Mouse (Mus musculus): ENCODE measurements around the gene B4galt4. TPM values are rescaled to one million over a fixed set of nuclear protein-coding genes. Genes with fewer than 3 reads are reported as not detected.

The B4galt4 gene
- polyA plus RNA-seq (2016; fragmentation: Nextera tagmentation; extraction: Ambion mirVana) = 4.7 and 5.7 TPM in 2 replicates

DNA sequence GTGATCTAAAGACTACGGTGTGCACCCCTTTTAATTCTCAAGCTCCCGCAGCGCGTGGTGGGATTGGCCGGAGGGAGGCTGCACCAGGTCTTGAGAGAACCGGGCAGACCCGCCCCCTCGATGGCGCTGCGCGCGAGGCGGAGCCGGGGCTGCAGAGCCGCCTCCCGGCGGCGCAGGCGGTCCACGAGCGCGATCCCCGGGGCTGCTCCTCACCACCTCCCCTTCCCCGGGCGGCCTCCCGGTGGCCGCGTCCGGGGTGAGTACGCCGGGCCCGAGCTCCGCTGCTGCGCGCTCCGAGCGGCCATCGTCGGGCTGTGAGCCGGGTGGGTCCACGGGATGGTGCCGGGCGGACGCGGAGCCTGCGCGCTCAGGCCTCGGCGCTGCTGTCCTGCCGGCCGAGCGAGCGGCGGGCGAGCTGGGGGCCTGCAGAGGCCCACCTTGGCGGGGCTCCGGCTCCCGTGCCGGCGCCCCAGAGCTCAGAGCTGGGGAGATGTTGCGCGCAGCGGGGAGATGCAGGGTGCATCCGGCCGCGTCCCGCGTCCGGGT, at the start of gene B4galt4:
Gene B4galt4 (plus strand): TSS at position 152 of the 546 bp plus-strand sequence.
- ATAC-seq = peak; percentile 71
- under 1% methylated on average over 60 of the region's 69 CpGs for WGBS (ENCODE audit: insufficient replicate concordance)

DNA sequence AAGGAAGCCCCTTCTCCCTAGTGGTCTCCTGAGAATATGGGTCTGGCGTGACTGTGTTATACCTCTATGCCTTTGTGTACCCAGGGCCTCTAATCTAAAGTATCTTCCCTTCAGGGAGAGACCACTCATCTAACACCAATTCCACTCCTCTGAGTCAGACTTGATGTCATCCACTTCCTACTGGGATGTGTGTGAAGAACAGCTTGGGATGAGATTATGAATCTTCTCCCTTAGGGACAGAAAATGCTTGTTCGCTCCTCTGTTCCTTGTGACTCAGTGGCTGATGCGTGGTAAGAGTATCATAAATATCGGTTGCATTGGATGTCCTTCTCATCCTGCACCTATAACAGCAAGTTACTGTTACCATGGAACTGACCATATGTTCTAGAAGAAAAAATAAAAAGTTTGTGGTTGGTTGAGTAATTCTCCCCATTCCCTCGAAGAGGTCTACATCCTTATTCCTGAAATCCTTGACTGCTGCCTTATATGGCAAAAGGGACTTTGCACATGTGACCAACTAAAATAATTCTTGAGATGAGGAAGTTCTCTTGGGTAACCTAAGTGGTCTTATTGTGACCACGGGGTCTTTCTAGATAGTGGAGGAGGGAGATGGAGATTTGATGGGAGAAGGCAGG, 47.0 kb upstream of the B4galt4 start:
- Histone ChIP-seq H3K27ac (no peak overlapping the region), H3K4me2 (no peak overlapping the region), H3K4me1 (no peaks in the 10 kb centered on the region), H3K27me3 (replicated peaks) (no peaks in the 10 kb centered on the region), H3K9ac (no peak overlapping the region), H3K9me3 (replicated peaks) (no peaks in the 10 kb centered on the region), H3K4me3 (no peak overlapping the region), H3K36me3 (no peaks in the 10 kb centered on the region)
- ATAC-seq = no peak
- 65% methylated on average over 6 of the region's 6 CpGs for WGBS (ENCODE audit: insufficient replicate concordance)

More for the DNA sequence above, at the start of gene B4galt4:
- Histone ChIP-seq H3K4me1 (no peaks in the 10 kb centered on the region), H3K27me3 (replicated peaks) (peaks cover 64% of the 10 kb centered on the region), H3K9ac (peak within 1 kb of the TSS; percentile 52), H3K4me2 (peak within 1 kb of the TSS; percentile 71), H3K36me3 (no peaks in the 10 kb centered on the region), H3K27ac (no peak within 1 kb of the TSS), H3K4me3 (peak within 1 kb of the TSS; percentile 59), H3K9me3 (replicated peaks) (no peaks in the 10 kb centered on the region)

DNA sequence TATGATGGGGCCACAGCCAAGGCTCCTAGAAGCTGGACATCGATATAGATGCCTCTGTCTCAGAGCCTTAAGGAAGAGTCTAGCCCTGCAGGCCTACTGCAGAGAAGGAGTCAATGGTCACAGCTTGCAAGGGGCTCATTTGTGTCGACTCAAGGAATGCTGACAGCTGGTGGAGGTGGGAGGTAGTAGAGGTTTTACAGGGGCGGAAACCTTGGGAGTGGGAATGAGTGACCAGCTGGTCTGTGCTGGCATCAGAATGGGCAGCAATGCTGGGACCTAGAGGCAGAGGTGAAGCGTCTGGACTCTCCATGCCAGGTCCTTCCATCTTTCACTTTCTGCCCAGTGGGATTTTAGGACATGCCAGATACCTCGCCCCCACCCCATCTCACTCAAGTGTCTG, 46.5 kb upstream of the B4galt4 start:
- Histone ChIP-seq H3K27ac (no peak overlapping the region), H3K36me3 (no peaks in the 10 kb centered on the region), H3K4me2 (no peak overlapping the region), H3K9me3 (replicated peaks) (no peaks in the 10 kb centered on the region), H3K9ac (no peak overlapping the region), H3K27me3 (replicated peaks) (no peaks in the 10 kb centered on the region; the same call in 1 of the 2 replicates), H3K4me3 (no peak overlapping the region), H3K4me1 (no peaks in the 10 kb centered on the region)
- no peak for ATAC-seq
- 66% methylated on average over 5 of the region's 5 CpGs for WGBS (ENCODE audit: insufficient replicate concordance)

DNA sequence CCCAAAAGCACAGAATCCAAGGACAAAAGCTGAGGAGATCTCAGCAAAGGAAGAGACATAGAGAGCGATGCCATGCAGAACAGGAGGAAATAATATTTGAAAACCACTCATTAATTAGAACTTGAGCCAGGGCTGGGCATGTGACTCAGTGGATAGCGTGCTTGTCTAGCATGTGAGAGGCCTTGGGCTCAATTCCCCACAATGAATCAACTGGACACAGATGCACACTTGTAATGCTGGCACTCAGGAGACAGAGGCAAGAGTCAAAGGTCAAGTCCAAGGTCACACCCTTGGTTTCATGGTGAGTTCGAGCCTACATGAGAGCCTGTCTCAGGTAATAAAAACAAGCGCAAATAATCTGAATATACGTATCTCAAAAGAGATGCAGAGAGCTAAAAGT, 44.5 kb upstream of the B4galt4 start:
- Histone ChIP-seq H3K9ac (no peak overlapping the region), H3K27me3 (replicated peaks) (no peaks in the 10 kb centered on the region; the same call in 1 of the 2 replicates), H3K4me3 (no peak overlapping the region), H3K9me3 (replicated peaks) (no peaks in the 10 kb centered on the region), H3K4me2 (no peak overlapping the region), H3K36me3 (no peaks in the 10 kb centered on the region), H3K4me1 (no peaks in the 10 kb centered on the region), H3K27ac (no peak overlapping the region)
- no peak for ATAC-seq
- WGBS (ENCODE audit: insufficient replicate concordance) = 69% methylated on average over 5 of the region's 5 CpGs

DNA sequence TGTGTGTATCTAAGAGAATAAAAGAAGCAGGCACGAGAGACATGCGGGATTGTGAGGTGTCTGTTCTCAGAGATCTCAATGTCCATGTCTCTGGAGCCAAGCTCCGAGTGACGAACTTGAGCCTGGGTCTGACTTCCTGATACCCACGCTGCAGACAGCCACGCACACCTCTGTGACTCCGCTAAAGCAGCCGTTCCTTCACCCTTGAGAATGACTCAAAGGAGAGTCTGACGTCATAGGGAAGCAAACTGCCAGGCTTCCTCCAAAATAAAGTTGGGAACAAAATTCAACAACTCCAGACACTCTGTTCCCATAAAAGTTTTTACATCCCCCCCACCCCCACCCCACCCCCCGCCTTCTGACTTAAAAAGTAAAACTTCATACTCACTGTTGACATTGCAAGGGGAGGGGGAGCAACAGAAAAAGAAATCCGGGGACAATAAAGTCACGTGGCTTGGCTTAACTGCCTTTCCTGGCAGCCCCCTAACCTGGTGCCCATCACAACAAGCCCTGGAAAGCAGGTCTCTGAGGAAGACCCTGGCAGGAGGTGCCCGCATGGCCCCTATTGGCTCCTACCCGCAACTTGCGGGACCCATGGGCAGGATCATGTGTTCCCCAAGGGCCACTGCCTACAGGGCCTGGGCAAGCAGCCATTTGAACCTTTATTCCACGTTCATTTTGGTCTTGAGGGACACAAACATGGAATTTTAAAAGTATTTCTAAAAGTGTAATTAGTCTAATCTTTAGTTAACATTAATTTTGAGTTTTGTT, 41.5 kb upstream of the B4galt4 start:
- Histone ChIP-seq H3K4me1 (no peaks in the 10 kb centered on the region), H3K27ac (no peak overlapping the region), H3K4me2 (no peak overlapping the region), H3K9ac (no peak overlapping the region), H3K4me3 (no peak overlapping the region), H3K27me3 (replicated peaks) (peaks cover 22% of the 10 kb centered on the region), H3K9me3 (replicated peaks) (no peaks in the 10 kb centered on the region), H3K36me3 (no peaks in the 10 kb centered on the region)
- ATAC-seq = no peak
- WGBS (ENCODE audit: insufficient replicate concordance) = 53% methylated on average over 16 of the region's 16 CpGs

DNA sequence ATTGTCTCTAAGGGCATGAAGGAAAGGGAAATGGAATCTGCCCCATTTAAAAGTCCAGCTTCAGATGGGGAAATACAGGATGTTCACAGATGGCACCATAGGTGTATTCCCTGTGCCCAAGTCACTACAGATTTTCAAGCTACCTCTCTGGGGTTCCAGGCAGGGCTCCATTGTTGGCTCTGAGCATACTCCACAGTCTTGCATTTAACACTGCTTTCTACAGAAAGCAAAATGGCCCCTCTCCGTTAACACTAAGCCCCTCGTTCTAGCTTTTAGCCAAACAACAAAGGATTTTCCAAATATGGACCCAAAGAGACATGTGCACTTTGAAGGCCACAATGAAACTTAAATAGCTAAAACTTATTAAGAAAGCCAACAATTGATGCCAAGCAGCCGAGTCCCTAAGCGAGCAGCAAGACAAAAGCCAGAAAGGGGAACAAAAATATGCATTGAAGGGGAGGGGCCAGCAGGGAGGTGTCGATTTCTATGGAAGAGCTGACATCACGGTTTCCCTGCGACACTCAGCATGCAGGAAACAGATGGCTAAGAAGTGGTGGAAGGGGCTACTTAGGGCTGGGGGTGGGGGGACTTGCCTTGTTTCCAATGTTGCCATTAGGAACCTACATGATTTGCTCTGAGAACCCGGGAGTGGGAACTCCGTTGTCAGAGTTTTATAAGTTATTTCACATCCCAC, 40.4 kb upstream of the B4galt4 start:
- H3K4me1 ChIP-seq = no peaks in the 10 kb centered on the region
- H3K27ac ChIP-seq = no peak overlapping the region
- H3K27me3 ChIP-seq (replicated peaks) = peaks cover 29% of the 10 kb centered on the region
- no peak overlapping the region for H3K4me2 ChIP-seq
- H3K36me3 ChIP-seq = no peaks in the 10 kb centered on the region
- H3K9me3 ChIP-seq (replicated peaks) = no peaks in the 10 kb centered on the region
- H3K4me3 ChIP-seq = no peak overlapping the region
- WGBS (ENCODE audit: insufficient replicate concordance) = 20% methylated on average over 9 of the region's 9 CpGs
- no peak overlapping the region for H3K9ac ChIP-seq
- ATAC-seq = no peak

DNA sequence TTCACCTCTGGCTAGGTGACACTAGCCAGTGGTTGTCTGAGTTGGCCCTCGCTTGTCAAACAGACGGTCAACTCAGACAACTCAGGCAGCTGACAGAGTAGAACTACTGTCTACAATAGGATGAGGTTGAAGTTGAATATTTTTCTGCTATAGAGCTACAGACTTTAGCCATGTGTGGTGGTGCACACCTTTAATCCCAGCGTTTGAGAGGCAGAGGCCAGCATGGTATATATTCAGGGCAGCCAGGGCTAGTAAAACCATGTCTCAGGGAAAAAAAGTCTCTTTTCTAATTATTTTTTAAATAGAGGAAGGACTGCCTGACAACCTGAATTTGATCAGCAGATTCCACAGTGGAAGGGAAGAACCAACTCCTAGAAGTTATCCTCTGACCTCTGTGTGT, 39.7 kb upstream of the B4galt4 start:
- Histone ChIP-seq H3K4me1 (no peaks in the 10 kb centered on the region), H3K27me3 (replicated peaks) (peaks cover 35% of the 10 kb centered on the region), H3K27ac (no peak overlapping the region), H3K36me3 (no peaks in the 10 kb centered on the region), H3K9ac (no peak overlapping the region), H3K4me2 (no peak overlapping the region), H3K4me3 (no peak overlapping the region), H3K9me3 (replicated peaks) (no peaks in the 10 kb centered on the region)
- no peak for ATAC-seq
- 56% methylated on average over 3 of the region's 3 CpGs for WGBS (ENCODE audit: insufficient replicate concordance)

DNA sequence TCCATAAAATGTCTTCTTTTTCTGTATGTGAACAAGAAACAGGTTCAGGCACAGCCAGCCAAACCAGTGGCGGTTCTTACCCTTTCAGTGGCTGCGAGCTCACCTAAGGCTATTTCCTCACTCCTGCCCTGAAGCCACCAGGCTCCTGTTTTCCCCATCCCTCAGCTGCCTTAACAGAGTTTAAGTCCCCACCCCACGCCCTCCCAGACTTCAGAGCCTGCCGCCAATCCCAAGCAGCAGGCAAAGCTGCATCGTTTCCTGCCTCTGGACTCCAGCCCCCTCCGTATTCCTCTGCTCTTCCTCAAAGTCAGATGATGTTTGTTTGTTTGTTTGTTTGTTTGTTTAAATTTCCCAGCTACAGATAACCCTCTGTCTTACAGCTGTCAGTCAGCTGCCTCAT, 38.6 kb upstream of the B4galt4 start:
- Histone ChIP-seq H3K4me3 (no peak overlapping the region), H3K27ac (no peak overlapping the region), H3K27me3 (replicated peaks) (peaks cover 45% of the 10 kb centered on the region), H3K4me1 (no peaks in the 10 kb centered on the region), H3K36me3 (no peaks in the 10 kb centered on the region), H3K9me3 (replicated peaks) (no peaks in the 10 kb centered on the region), H3K9ac (no peak overlapping the region), H3K4me2 (no peak overlapping the region)
- ATAC-seq = no peak
- WGBS (ENCODE audit: insufficient replicate concordance) = 42% methylated on average over 6 of the region's 6 CpGs

DNA sequence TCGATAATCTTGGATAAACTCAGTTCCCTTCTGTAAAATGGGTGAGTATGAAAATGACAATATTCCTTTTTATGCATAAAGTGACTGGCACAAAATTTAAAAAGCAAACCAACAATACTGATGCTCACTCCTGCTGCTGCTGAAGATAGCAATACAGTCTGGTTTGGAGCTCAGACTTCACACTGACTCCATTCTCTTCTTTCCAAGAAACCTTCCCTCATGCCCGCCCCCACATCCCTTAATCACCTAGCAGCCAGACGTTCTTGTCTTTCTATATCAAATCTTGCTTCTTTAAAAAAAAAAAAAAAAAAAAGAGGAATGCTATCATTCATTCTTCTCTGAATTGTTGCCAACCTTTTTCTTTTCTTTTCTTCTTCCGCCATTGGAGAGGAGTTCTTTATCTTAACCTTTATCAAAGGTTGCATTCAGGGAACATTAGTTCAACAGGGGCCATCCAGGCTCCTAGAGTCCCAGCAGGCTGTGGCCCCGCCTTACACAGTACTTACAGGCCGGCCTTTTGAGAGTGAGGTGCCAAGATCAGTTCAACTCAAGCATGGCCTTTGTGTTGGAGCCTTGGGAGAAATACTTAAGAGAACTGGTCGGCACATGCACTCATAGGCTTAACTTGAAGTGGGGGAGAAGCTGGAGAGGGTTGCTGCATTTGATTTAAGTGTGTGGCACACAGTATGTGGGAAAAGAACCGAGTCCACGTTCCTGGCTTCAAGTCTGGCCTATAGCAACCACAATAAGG, 36.4 kb upstream of the B4galt4 start:
- H3K27me3 ChIP-seq (replicated peaks) = peaks cover 67% of the 10 kb centered on the region
- no peak overlapping the region for H3K4me3 ChIP-seq
- WGBS (ENCODE audit: insufficient replicate concordance) = 50% methylated on average over 9 of the region's 9 CpGs
- no peaks in the 10 kb centered on the region for H3K36me3 ChIP-seq
- no peak overlapping the region for H3K4me2 ChIP-seq
- H3K27ac ChIP-seq = no peak overlapping the region
- no peak for ATAC-seq
- H3K4me1 ChIP-seq = no peaks in the 10 kb centered on the region
- no peak overlapping the region for H3K9ac ChIP-seq
- H3K9me3 ChIP-seq (replicated peaks) = no peaks in the 10 kb centered on the region

DNA sequence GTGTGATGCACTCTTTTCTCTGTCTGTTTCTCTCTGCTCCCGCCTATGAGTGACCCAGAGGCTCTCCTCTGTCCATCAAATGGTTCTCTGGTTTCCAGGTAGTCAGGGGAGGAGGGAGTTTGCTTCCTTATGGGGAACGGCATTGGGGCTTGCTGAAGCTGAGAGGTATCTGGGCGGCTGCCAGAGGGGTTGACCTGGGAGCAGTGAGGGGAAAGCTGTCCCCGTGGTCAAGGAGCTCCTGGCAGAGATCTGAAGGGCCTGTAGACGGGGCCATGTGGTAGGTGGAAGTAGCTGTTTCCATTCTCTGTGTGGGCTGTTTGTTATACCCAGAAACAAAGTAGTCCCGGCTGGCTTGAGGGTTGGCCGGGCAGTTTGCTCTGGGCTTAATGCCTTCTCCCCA, 35.3 kb upstream of the B4galt4 start:
- H3K36me3 ChIP-seq = no peaks in the 10 kb centered on the region
- no peak overlapping the region for H3K27ac ChIP-seq
- peaks cover 78% of the 10 kb centered on the region for H3K27me3 ChIP-seq (replicated peaks)
- H3K4me2 ChIP-seq = no peak overlapping the region
- no peak for ATAC-seq
- H3K4me3 ChIP-seq = no peak overlapping the region
- no peaks in the 10 kb centered on the region for H3K4me1 ChIP-seq
- WGBS (ENCODE audit: insufficient replicate concordance) = 54% methylated on average over 7 of the region's 7 CpGs
- no peak overlapping the region for H3K9ac ChIP-seq
- no peaks in the 10 kb centered on the region for H3K9me3 ChIP-seq (replicated peaks)

DNA sequence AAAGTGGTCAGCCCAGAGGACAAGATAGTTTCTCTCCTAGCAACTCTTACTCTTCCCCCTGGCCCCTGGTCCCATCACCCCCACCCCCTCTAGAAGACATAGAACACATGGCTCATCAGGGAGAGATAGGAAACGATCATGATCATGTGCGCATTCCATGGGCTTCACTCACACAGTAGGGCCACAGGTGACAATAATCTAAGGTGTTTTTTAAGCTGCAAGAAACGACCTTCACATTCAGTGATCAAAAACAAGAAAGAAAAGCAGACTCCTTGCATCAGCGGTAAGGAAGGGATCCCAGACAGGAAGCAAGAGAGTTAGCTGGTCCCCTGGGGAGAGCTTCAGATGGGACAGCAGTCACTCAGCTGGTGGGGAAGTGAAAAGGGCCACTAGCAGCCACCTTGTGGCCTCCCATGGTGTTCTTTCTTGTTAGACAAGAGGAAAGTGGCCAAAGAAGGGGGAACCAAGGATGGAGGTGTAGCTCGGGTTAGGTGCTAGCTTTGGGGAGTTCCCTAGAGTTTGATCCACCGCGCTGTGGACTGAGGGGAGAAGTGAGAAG, 33.0 kb upstream of the B4galt4 start:
- WGBS (ENCODE audit: insufficient replicate concordance) = 36% methylated on average over 7 of the region's 7 CpGs
- H3K9ac ChIP-seq = no peak overlapping the region
- peaks cover 13% of the 10 kb centered on the region; the same call in 1 of the 2 replicates for H3K4me1 ChIP-seq
- H3K27ac ChIP-seq = no peak overlapping the region
- H3K4me2 ChIP-seq = no peak overlapping the region
- no peaks in the 10 kb centered on the region for H3K36me3 ChIP-seq
- no peak overlapping the region for H3K4me3 ChIP-seq
- peaks cover 91% of the 10 kb centered on the region for H3K27me3 ChIP-seq (replicated peaks)
- H3K9me3 ChIP-seq (replicated peaks) = no peaks in the 10 kb centered on the region
- no peak for ATAC-seq

Measured in liver, embryonic 12.5 days (tissue).